Mouse (Mus musculus) adrenal gland, postnatal 10 days (tissue): Measurements from ENCODE around the gene Gpc1. TPM values are rescaled to one million over a fixed set of nuclear protein-coding genes. Genes with fewer than 3 reads are reported as not detected.
A peak's percentile ranks its signal among the peaks of the same experiment; 100 is the strongest.

Experiments used
- DNase-seq: peaks from one replicate; pipeline ENCODE4 v3.0.0; 2021; ENCODE audit warnings: mixed read lengths
- long read RNA-seq, 2 experiments: library from polyadenylated mRNA; stranded (forward); transcript quantifications; one replicate each; pipeline ENCODE4 v2.0.0; 2021
- total RNA-seq, 2 experiments: library from RNA; stranded (reverse); gene quantifications; 2 replicates each; pipeline ENCODE4 v1.2.3; 2021

The Gpc1 gene
- 10 to 100 TPM; 39.7 to 51.8 TPM for total RNA-seq
- long read RNA-seq, experiment 1, full-length matches to known transcripts = 34 of 73 reads
- long read RNA-seq, experiment 1, partial matches to known transcripts = 38 of 73 reads
- long read RNA-seq, experiment 1, other reads (novel, unspliced or antisense) = 1 of 73 reads
- long read RNA-seq, experiment 2, full-length matches to known transcripts = 50 of 61 reads
- long read RNA-seq, experiment 2, partial matches to known transcripts = 3 of 61 reads
- long read RNA-seq, experiment 2, other reads (novel, unspliced or antisense) = 8 of 61 reads

DNA sequence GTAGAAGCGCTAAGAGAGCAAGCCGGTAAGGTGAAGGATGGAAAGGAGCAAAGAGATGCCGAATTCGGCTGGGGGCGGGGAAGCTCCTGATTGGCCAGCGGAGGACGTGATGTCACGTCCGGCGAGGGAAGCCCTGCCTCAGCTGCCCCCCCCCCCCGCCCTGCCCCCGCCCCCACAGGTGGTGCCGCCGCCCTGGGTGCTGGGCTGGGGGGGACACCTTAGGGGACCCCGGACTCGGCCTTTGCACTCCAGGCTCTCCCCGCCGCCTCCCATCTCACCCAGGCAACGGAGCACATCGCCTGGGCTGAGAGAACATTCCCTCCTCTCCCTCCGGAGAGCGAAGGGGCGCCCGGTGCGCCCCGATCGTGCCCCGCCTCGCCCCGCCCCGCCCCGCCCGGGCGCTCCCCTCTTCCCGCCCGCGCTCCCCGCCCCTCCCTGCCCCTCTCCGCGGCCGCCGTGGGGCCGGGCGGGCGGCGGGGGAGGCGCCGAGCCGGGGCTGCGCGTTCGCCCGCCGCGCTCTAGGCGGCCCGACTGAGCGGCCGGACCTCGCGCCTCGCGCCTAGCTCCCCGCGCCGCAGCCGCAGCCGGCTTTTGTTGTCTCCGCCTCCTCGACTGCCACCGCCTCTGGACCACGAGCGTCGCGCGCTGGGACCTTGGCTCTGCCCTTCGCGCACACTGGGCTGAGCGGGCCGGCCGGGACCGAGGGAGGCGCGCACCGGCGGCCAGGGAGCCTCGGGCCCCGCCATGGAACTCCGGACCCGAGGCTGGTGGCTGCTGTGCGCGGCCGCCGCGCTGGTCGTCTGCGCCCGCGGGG is at the start of gene Gpc1:
Gene Gpc1, plus strand, starts transcription at position 458 of the 814 bp plus-strand sequence.
- DNase-seq = peak; percentile 84

DNA sequence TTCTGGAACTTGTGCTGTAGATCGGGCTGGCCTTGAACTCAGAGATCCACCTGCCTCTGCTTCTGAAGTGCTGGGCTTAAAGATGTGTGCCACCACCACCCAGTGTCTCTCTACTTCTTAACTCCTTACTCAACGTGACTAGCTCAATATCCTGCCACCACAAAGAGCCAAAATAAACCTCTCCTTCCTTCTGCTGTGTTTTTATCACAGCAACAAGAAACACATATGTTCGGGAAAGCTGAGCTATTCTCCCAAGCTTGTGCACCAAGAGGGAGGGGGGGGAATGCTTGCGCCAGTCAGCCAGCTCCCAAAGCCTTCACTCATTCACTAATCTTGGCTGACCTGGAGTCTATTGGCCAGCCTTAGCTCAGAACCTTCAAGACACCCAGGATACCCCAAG is 49.6 kb upstream of the Gpc1 start:
- no peak for DNase-seq

DNA sequence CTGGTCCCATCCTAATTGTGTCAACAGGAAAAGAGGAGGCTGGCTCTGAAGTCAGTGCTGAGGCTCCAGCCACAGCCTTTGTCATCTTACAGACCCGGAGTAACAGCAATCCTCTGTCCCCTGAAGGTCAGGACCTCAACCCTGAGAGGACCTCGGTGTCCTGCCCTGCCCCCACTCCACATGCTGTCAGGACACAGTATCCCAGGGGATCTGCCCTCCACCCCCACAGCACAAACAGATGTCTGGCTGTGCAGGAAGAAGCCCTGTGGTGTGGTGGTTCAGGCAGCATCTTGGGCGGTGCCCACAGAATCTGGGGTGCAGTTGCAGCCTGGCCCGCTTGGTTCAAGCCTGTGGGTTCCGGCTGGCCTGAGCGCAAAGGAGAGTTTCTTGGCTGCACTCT is 48.9 kb upstream of the Gpc1 start:
- DNase-seq = no peak

DNA sequence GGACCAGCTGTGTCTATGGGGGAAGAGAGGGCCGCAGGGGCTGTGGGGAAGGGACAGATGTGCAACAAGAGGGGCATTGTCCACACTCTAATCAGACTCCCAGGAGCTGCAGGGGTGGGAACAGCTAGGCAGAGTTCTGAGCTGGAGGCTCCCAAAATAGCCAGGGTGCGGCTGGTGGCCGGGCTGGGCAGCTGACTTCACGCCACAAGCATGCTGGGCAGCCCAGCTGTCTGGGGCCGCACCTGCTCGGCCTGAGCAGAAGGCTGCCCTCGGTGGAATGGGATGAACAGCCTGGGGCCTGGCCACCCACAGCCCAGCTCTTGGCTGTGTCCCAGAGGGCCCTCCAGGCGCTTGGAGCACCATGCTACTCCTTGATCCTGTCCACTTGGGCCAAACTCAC is 44.2 kb upstream of the Gpc1 start:
- no peak for DNase-seq

DNA sequence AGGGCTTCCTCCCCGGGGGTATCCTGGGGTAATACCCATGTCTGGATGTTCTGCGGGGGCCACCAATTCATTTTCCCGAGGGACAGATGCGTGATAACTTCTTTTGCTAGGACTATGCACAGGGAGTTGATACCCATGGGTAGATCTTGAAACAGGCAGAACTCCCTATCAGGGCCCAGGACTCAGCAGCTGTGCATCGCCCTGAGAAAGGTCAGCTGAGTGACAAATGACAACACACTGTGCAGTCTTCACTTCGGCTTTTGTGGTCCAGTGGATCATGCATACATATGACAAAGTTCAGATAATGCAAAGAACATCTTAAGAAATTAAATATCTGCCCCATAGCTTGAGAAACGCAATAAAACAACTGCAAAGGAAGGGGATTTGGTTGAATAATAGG is 43.4 kb upstream of the Gpc1 start:
- no peak for DNase-seq

DNA sequence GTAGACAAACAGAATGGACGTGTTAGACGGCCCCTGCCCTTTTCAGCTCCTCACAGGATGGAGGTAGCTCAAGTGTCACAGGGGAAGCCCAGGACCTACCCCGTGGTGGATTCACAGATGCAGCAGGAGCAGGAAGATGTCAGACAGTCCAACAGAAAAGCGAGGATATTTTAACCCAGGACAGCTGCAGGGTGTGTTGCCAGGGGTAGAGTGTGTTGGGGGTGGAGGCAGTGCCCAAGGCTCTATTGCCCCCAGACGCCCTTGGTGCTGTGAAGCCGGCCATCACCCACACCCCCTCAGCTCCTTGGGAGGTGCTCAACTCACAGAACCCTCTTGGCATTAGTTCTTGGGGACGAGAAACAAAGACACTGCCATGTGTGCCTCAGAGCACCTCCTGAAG is 40.8 kb upstream of the Gpc1 start:
- no peak for DNase-seq

DNA sequence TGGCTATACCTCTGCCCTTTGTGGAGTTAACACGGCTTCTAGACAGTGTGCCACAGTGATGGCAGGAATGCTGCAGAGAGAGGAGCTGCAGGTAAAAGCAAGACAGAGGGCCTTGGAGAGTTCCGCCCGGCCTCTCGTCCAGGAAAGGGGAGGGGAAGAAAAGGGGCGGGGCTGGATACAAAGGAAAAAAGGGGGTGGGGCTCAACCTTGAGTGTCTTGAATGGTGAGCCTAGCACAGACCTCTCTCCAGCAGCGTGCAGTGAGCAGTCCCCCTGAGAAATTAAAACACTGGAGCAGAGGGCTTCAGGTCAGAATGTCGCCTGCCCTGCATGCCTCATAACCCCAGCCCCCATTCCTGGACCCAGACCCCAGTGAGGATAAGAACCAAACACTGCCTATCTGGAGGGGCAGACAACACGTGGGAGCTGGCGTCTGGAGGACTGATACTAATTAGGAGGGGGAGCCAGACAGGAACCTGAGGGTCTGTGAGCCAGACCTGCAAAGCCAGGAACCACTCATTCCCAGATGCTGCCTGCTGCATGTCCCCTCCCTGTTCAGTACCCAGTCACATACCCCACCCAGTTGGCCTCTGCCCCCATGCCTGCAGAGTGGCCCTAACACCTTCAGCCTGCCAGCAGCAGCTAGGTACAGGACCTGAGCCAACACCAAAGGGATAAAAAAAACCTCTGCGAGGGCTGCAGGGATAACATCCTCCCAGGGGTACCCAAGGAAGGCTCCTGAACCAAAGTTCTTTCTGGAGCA is 40.2 kb upstream of the Gpc1 start:
- DNase-seq = peak; percentile 40

DNA sequence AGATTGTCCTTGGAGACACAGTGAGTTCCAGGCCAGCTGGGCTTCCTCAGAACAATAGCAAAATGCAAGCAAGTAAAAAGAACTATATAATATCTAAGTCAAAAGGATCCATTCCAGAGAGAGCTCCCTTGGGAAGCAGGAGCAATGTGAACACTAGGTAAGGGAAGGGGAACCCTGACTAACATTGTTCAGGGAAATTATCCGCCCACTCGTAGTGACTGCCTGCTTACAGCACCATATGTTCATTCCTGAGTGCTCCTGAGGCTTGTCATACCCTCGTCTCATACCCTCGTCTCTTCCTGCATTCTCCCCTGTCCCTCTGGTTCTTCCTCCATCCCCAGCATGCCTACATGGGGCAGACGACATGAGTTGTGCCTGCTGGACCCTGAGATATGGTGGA is 37.7 kb upstream of the Gpc1 start:
- DNase-seq = no peak

DNA sequence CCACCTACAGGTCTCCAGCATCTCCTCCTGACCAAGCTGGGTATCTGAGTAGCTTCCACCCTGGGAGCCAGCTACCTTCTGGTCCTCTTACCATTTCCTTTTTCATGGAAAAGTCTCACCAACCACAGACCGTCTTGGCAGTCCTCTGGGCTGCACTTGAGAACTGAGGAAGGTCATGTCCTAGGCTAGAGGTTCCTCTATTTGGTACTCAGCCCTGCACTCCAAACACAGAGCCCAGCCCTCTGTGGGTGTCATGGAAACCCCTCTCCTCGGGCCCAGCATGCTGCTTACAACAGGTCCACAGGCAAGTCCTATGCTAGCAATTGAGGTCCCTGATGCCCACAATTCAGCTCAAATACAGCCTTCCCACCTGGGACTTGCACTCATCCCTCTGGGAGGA is 33.0 kb upstream of the Gpc1 start:
- no peak for DNase-seq

DNA sequence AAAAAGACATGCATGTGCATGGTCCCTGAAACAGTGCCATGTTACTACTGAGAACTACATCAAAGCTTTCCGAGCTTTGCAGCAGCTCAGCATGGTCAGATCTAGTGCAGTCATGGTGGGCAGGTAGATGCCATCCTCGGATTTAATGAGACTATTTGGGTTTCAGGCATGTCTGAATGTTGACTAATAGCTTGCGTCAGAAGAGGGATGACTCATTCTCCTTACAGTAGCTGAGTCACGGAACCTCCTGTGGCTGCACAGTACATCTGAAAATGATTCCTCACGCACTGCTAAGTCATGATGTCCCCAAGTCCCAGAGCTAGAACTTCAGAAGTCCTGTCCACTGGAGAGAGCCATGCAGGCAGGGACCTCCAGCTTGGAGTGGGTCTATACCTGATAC is 31.8 kb upstream of the Gpc1 start:
- DNase-seq = peak; percentile 47

DNA sequence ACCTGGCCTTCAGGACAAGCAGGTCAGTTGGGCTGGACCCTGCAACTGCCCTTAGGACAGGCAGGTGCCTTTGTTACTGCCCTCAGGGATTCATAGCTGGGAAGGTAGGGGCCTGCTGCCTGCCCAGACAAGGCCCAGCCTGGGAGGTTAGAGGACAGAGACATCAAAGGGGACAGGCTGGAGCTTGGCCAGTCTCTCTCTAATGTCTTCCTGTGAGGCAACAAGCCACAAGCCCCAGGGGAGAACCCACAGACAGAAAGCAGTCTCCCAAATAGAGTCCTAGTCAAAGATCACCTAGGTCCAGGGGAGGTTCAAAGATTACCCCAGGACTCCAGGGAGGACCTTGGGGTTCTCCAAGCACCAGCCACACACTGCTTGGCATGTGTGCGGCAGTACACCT is 29.1 kb upstream of the Gpc1 start:
- DNase-seq = no peak

DNA sequence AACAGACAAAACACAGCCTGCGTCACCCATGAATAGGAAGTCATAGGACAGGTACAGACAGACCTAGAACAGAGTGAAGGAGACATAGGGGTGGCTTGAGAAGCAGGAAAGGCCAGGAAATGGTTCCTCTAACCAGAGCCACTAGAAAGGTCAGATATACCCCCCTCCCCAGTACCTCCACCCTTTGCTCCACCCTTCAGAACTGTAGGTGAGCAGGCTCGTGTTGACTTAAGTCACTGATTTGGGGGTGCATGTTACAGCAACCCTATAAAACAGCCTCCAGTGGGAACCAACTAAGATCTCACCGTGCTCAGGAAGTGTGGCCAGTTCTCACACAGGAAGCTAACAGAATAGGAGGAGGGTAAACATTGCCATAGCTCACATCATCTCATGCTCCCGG is 28.1 kb upstream of the Gpc1 start:
- DNase-seq = no peak

DNA sequence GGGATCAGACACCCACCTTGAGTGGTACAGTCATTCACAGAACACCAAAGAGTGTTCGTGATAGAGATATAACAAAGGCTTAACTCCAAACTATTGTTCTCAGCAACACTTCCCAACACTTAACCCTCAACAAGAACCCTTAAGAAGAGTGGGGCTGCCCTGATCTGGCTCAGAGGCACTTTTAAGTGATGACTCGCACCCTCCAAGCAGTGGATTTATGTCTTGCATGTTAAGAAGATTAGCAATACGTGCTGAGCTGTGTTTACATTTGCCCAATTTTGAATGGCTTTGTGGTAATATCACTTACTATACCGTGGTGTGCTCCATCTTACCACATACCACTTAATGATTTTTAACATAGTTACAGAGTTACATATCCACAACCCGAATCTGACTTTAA is 26.3 kb upstream of the Gpc1 start:
- no peak for DNase-seq

DNA sequence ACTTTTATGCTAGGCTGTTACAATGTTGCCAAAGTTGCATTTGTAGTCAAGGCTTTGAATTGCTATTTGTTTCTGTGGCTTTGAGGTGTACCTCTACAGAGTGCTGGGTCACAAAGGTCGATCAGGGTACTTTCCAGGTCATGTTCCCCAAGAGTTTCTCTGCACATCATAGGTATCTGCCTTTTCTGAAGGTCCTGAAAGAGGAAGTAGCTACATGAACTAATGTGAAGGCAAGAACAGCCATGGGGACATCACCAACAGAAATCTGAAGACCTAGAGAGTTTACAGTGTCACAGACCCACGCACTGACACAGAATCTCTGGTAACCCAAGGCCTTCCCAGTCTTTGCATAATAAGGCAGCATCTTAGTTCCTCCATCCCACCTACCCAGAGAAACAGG is 25.6 kb upstream of the Gpc1 start:
- DNase-seq = no peak

DNA sequence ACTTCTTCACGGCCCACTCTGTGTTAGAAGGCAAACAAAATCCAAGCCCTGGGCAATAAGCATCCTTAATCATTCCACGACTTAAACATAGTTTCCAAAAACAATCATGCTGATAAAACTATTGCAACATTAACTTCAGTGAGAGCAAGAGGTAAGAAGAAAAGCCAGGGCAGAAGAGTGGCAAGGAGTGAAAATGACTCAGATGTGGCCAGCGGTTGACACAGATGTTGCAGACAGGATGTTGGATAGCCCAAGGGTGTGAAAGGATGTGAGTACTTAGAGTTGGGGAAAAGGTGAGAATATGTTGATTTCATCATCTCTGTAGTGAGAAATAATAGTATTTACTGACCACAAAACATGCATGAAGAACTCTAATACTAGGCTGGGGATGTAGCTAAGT is 24.7 kb upstream of the Gpc1 start:
- no peak for DNase-seq

DNA sequence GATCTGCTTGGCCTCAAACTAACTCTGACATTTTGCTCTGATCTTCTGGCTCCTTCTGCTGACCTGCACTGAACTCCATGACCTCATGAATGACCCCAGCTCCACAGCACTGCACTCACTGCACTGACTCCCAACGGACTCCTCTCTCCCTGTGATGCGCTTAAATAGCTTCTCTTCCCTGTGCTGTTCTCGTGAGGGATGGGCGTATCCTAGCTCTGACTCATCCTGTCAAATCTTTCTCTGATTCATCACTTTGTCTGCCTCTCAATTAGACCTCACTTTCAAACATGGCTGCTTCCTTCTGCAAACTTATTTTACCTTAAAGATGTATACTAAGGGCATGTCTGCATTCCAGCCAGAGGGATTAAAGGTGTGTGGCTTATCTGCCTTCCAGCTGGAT is 21.8 kb upstream of the Gpc1 start:
- no peak for DNase-seq

DNA sequence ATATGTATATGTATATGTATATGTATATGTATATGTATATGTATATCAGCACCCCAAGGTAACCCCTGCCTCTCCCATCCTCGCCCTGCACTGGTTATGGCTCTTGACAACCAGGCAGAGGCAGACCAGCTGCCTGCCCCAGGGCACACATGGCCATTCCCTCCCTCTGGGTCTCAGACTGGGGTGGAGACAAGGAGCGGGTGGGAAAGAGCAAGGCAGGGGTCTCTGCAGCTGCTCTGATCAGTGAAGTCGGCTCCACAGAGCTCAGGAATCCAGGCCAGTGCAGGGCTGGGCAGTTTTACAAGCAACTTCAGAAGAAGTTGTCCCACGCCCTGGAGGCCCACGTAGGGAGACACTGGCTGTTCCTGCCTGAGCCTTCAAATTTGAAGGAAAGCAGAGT is 17.1 kb upstream of the Gpc1 start:
- no peak for DNase-seq

DNA sequence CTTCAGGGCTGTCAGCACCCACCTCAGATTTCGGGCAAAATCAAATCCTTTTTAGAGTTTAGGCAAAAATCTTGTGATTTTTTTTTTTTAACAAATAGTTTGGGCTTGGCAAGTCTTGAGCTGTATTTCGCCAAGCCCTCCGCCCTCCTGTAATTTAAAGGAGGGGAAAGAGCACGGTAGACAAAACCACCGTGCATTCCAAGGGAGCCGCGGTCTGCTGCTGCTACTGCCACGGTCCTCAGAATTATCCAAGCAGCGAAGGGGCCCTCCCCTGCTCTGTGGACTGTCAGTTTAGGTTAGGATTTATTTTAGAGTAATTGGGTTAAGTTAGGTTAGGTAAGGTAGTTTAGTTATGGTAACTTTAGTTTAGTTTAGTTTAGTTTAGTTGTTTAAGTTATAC is 16.3 kb upstream of the Gpc1 start:
- DNase-seq = no peak

DNA sequence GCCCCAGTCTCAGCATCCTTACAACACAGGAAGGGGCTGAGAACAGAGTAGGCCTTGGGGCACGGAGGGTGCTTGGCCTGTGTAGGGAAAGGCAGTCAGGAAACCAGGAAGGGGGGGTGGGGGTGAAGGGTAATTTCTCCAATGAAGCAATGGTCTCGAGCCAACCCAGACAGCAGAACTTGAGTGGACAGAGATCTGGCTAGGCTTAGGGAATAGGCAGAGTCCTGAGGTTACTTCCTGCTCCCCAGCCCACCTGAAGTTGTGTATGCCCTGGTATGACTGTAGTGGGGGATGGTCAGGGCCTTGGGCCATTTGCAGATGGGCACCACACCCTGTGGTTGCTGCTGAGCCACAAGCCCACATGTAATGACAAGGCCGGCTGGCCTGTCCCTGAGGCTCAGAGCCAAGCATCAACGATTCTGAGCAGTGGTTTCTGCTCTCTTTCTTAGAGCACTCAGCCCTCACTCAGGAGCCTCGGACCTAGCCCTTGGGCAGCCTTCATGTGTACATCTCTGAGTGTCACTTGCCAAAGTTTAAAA is 15.6 kb upstream of the Gpc1 start:
- no peak for DNase-seq

DNA sequence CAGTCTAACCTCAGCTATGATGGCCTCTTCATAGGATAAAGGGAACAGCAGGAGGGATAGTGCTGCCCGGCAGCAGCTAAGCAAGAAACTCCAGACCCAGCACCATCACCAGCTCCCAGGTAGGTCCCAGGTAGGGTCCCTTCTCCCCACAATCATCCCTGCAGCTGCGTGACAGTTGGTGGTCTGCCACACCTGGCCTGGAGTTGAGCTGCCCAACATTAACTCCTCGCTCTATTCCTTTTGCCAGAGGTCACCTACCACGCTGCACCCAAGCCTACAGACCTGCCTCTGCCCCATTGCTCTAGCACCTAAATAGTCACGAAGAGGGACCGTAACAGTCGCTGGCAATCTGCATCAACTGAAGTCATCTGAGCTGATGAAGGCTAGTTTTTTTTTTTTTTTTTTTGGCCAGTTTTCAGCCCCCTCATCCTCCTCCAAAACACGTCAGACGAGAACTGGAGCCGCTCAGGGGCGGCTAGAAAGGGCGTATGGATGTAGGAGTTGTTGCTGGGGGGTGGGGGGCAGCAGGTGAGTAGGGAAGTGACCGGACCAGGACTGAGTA is 738 bp upstream of the Gpc1 start:
- no peak for DNase-seq

DNA sequence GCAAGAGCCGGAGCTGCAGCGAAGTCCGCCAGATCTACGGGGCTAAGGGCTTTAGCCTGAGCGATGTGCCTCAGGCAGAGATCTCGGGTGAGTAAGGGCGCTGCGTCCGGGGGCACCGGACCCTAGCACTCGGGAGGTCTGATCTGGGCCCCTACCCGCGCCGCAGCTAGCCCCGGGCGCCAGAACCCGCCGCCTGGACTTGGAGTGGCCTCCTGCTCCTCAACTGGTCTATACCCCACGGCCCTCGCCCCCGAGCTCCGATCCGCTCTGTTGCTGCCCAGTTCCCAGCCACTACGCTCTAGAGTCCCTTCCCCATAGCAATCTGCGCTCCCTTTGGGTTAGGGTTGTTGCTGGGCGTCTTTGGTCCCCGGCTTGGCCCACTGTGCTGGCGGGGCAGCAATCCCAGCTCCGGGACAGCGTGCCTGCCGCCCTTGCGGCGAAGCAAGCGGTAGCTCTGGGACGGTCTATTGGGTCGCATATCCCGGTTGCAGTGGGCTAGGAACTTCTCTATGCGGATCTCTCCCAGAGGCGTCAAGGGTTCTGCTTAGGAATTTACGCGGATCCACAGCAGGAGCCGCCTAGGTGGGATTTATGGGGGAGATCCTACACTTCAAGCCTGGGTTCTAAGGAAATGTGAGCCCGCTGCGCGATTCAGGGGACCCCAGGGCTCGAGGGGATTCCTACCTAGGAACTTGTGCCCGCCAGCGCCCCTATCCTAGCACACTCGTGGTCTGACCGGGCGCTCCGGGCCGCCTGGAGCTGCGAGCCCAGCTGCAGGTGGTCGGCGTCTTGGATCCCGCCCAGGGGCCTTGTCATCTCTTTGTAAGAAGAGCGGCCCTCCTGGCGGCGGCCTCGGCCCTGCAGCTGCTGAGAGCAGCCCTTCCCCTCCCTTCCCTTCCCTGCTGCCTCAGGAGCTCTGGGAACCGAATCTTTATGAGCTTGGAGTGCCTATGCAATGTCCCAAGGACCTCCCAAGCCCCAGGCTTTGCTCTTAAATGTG is 866 bp downstream of the Gpc1 start:
- peak; percentile 60 for DNase-seq
